Mouse (Mus musculus): ENCODE data around the gene Speer4c.
"Not testable (repeated sequence)": the region's sequence is repeated elsewhere in the genome, so short reads cannot be mapped to it uniquely, and the experiment has no call there.

DNA sequence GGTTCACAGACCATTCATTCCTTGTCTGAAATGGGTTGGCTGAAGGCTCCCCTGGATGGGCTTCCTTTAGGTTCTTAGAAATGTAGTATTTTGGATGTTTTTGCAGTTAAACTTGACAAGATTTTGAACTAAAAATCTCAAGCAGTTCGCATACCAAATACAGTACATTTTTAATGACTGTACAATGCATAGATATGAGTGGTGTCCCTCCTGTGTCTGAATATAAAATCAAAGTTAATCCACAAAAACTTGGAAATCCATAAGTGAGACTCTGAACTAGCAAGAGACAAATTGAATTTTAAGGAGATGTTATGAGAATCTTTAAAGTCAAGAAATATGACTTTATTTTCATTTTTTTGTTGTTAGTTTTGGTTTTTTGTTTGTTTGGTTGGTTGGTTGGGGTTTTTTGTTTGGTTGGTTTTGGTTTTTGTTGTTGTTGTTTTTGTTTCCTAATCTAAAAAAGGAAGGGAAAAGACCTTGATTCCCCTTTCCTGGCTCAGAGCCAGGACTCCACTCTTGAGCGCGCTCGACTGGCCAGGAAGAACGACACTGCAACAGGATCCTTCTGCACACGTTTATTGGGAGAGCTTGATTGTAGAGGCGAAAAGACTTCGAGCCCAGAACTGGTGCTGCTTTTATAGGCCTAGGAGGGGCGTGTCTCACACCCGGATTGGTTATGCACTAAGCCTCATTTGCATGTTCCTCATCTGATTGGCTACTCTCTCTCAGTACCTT lies 32.6 kb downstream of the Speer4c start:
- TF ChIP-seq CTCF, EP300 (IDR thresholded peaks at IDR 0.05): not testable (repeated sequence)
